Mouse (Mus musculus) gastrocnemius, postnatal 10 days (tissue): ENCODE results near the gene 2310033P09Rik. TPM values are rescaled to one million over a fixed set of nuclear protein-coding genes. Genes with fewer than 3 reads are reported as not detected.

ENCODE experiments used
- DNase-seq: peaks from one replicate; pipeline ENCODE4 v3.0.0; 2021; ENCODE audit warnings: mixed read lengths
- long read RNA-seq, 2 experiments: library from polyadenylated mRNA; stranded (forward); transcript quantifications; one replicate each; pipeline ENCODE4 v2.0.0; 2021
- total RNA-seq, 2 experiments: library from RNA; stranded (reverse); gene quantifications; 2 replicates each; pipeline ENCODE4 v1.2.3; 2021

Gene 2310033P09Rik
- 1 to 10 TPM; 6.1 to 6.3 TPM for total RNA-seq
- long read RNA-seq, experiment 1, transcript 2310033P09Rik-201 (7 exons, 1,285 nt): major isoform, 12 of 15 reads
- long read RNA-seq, experiment 1, partial matches to known transcripts: 2 of 15 reads
- long read RNA-seq, experiment 1, other reads (novel, unspliced or antisense): 1 of 15 reads
- long read RNA-seq, experiment 2, transcript 2310033P09Rik-201 (7 exons, 1,285 nt): major isoform, 8 of 9 reads
- long read RNA-seq, experiment 2, partial matches to known transcripts: 0 of 9 reads
- long read RNA-seq, experiment 2, other reads (novel, unspliced or antisense): 1 of 9 reads

GRCm38 (mm10) chr11:59208153-59208831 is at the start of gene 2310033P09Rik:
Gene 2310033P09Rik, plus strand, starts transcription at chr11:59208321.
- DNase-seq: peak; percentile 92

GRCm38 (mm10) chr11:59159099-59159498 is 49.0 kb upstream of the 2310033P09Rik start:
- DNase-seq: no peak

- no peak for DNase-seq
Measured at GRCm38 (mm10) chr11:59159558-59159957, 48.6 kb upstream of the 2310033P09Rik start.

GRCm38 (mm10) chr11:59161398-59161797 is 46.7 kb upstream of the 2310033P09Rik start:
- peak; percentile 57 for DNase-seq

GRCm38 (mm10) chr11:59162443-59163254 is 45.5 kb upstream of the 2310033P09Rik start:
- no peak for DNase-seq

- peak; percentile 92 for DNase-seq
Measured at GRCm38 (mm10) chr11:59163255-59164236, 44.6 kb upstream of the 2310033P09Rik start, which contains the start of gene Iba57. Gene Iba57, minus strand, starts transcription at chr11:59163739.

- no peak for DNase-seq
Measured at GRCm38 (mm10) chr11:59164384-59164783, 43.7 kb upstream of the 2310033P09Rik start.

GRCm38 (mm10) chr11:59165616-59166241 is 42.4 kb upstream of the 2310033P09Rik start:
- no peak for DNase-seq

- DNase-seq: no peak
Measured at GRCm38 (mm10) chr11:59169807-59170206, 38.3 kb upstream of the 2310033P09Rik start.

GRCm38 (mm10) chr11:59170549-59170948 is 37.6 kb upstream of the 2310033P09Rik start:
- DNase-seq: no peak

GRCm38 (mm10) chr11:59174189-59174838 is 33.8 kb upstream of the 2310033P09Rik start:
- DNase-seq: peak; percentile 2

- DNase-seq: peak; percentile 25
Measured at GRCm38 (mm10) chr11:59176475-59176874, 31.6 kb upstream of the 2310033P09Rik start.

GRCm38 (mm10) chr11:59176921-59177320 is 31.2 kb upstream of the 2310033P09Rik start:
- DNase-seq: peak; percentile 22

- peak; percentile 60 for DNase-seq
Measured at GRCm38 (mm10) chr11:59182864-59183331, 25.2 kb upstream of the 2310033P09Rik start, which contains the start of gene Gjc2. Gene Gjc2, minus strand, starts transcription at chr11:59183213.

GRCm38 (mm10) chr11:59183821-59184220 is 24.3 kb upstream of the 2310033P09Rik start:
- peak; percentile 55 for DNase-seq

- DNase-seq: no peak
Measured at GRCm38 (mm10) chr11:59185490-59185889, 22.6 kb upstream of the 2310033P09Rik start.

GRCm38 (mm10) chr11:59187706-59188105 is 20.4 kb upstream of the 2310033P09Rik start:
- no peak for DNase-seq

GRCm38 (mm10) chr11:59191231-59192058 is 16.7 kb upstream of the 2310033P09Rik start:
- DNase-seq: peak; percentile 86

GRCm38 (mm10) chr11:59192059-59192386 is 16.1 kb upstream of the 2310033P09Rik start, which contains the start of gene Guk1:
Gene Guk1, minus strand, starts transcription at chr11:59192212.
- DNase-seq: no peak
